Mouse (Mus musculus) neural tube, embryonic 11.5 days (tissue): ENCODE data around the gene Kcne1l. TPM values are rescaled to one million over a fixed set of nuclear protein-coding genes. Genes with fewer than 3 reads are reported as not detected.
A peak's percentile ranks its signal among the peaks of the same experiment; 100 is the strongest.

ENCODE experiments used
- ATAC-seq: fragments of 200-750 bp; cut with Nextera tagmentation; 2 replicates; pipeline ENCODE4 v1.8.0; 2017; ENCODE audit warnings: moderate number of reproducible peaks, mild to moderate bottlenecking, moderate TSS enrichment, moderate library complexity; ENCODE audit not compliant: insufficient read depth, low FRiP score, low TSS enrichment
- DNase-seq: peaks from one replicate; pipeline ENCODE4 v3.0.0-alpha.2; 2015; ENCODE audit warnings: low spot score
- H3K27ac ChIP-seq: fragments of 300-500 bp; sonication (generic); 2 replicates; pipeline ENCODE4 v1.5.1; 2014; ENCODE audit warnings: low read depth, mild to moderate bottlenecking, low read length
- H3K27me3 ChIP-seq: fragments of 300-500 bp; sonication (generic); 2 replicates; pipeline ENCODE4 v1.6.1; 2014; ENCODE audit warnings: mild to moderate bottlenecking, low read length, mixed read lengths; ENCODE audit not compliant: control insufficient read depth, insufficient read depth
- H3K36me3 ChIP-seq: fragments of 300-500 bp; sonication (generic); 2 replicates; pipeline ENCODE4 v1.6.1; 2014; ENCODE audit warnings: mild to moderate bottlenecking, low read length, moderate library complexity, mixed read lengths; ENCODE audit not compliant: control insufficient read depth, insufficient read depth
- H3K4me1 ChIP-seq: fragments of 300-500 bp; sonication (generic); 2 replicates; pipeline ENCODE4 v1.6.1; 2014; ENCODE audit warnings: low read length, mixed read lengths; ENCODE audit not compliant: control insufficient read depth, insufficient read depth
- H3K4me2 ChIP-seq: fragments of 300-500 bp; sonication (generic); 2 replicates; pipeline ENCODE4 v1.6.1; 2014; ENCODE audit warnings: low read depth, mild to moderate bottlenecking, moderate library complexity
- H3K4me3 ChIP-seq: fragments of 300-500 bp; sonication (generic); 2 replicates; pipeline ENCODE4 v1.5.1; 2014; ENCODE audit warnings: low read depth, low read length
- H3K9ac ChIP-seq: fragments of 300-500 bp; sonication (generic); 2 replicates; pipeline ENCODE4 v1.6.1; 2014; ENCODE audit warnings: mild to moderate bottlenecking, low read length
- H3K9me3 ChIP-seq: fragments of 300-500 bp; sonication (generic); 2 replicates; pipeline ENCODE4 v1.6.1; 2016; ENCODE audit warnings: low read length; ENCODE audit not compliant: control insufficient read depth
- WGBS: fragments of 180-500 bp; shearing (Covaris S2); extraction: QIAGEN DNeasy Blood & Tissue Kit; methylation state at CpG from one replicate; pipeline ENCODE4 v1.1.7; 2014; 5-methylcytosine and 5-hydroxymethylcytosine counted together
- polyA plus RNA-seq: library from polyadenylated mRNA; unstranded; fragments of >200 nt; fragmentation: Nextera tagmentation; extraction: Ambion mirVana; gene quantifications from 2 replicates; pipeline ENCODE4 v1.2.1, GENCODE M21; 2014

Kcne1l gene
- polyA plus RNA-seq, 1 experiment from 2014 or later: 50.1 TPM

DNA sequence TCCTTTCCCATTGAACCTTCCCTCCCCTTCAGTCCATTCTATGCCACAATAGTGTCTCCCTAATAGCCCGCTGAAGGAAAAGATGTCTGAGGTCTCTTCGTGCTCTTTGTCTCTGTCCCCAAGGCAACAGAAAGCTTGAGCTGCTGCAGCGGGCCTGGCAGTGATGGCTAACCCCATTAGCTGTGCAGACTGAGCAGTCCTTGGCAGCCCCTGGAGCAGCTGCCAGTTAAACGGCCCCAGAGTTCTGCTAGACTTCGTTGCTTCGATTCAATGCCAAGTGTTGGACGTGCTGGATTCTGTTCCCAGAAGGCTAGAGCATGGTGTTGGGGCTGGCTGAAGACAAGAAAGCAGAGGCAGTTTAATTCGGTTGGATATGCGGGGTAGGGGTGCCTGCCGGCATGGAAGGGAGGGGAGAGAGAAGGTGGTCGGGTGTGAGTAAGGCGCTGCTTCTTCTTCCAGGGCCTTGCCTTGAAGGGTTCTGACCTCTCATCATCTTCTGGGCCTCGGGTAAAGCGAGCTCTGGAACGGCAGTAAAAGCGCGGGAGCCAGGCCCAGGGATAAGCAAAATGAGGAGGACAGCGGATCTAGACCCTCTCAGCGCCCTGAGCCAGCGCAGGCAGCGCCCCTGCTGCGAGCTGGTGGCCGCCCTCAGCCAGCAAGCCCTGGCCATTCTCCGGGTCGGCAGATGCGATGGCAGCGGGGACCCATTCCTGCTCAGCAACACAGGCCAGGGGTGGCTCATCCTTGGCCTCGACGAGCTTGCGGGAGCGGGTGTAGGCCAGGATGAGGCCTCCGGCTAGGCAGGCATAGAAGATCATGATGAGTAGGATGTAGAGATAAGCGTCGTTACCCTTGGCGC, 855 bp downstream of the Kcne1l start:
- Histone ChIP-seq H3K4me3 (peak overlapping the region; percentile 27), H3K4me1 (no peaks in the 10 kb centered on the region), H3K27ac (no peak overlapping the region), H3K9ac (peak overlapping the region; percentile 33), H3K27me3 (peaks cover 5% of the 10 kb centered on the region), H3K36me3 (no peaks in the 10 kb centered on the region), H3K4me2 (peak overlapping the region; percentile 45), H3K9me3 (no peaks in the 10 kb centered on the region)
- WGBS: 26% methylated on average over 35 of the region's 35 CpGs
- DNase-seq (peak; percentile 40), ATAC-seq (peak; percentile 74)

DNA sequence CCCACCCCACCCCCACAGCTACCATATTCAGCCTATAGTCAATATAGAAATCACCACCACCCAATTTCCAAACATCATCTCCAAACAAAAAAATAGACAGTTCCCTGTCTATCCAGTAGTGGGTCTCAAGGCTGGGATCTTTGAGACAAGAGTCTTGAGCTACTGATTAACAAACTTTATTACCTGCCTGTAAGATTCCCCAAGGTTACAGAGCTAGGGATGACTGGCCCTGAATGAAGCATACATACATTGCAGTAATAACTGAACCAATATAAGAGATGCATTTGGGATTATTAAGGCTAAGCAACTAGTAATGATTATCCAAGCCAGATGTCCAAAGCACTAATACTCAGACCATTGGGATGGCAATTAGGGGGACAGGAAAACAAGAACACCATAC, 1.5 kb downstream of the Kcne1l start:
- H3K27me3 ChIP-seq: peaks cover 5% of the 10 kb centered on the region

GRCm38 (mm10) chrX:142303456-142303855, 2.6 kb downstream of the Kcne1l start:
- H3K9me3 ChIP-seq: no peaks in the 10 kb centered on the region
- H3K36me3 ChIP-seq: no peaks in the 10 kb centered on the region
- no peak overlapping the region for H3K27ac ChIP-seq
- DNase-seq (no peak), ATAC-seq (no peak)
- no peak overlapping the region for H3K4me2 ChIP-seq
- H3K4me3 ChIP-seq: no peak overlapping the region
- no peak overlapping the region for H3K9ac ChIP-seq
- 65% methylated on average over 2 of the region's 2 CpGs for WGBS
- peaks cover 5% of the 10 kb centered on the region for H3K27me3 ChIP-seq
- H3K4me1 ChIP-seq: no peaks in the 10 kb centered on the region

More for the DNA sequence above, 1.5 kb downstream of the Kcne1l start:
- no peak for DNase-seq
- Histone ChIP-seq H3K36me3 (no peaks in the 10 kb centered on the region), H3K4me2 (no peak overlapping the region), H3K9me3 (no peaks in the 10 kb centered on the region), H3K9ac (no peak overlapping the region), H3K27ac (no peak overlapping the region), H3K4me1 (no peaks in the 10 kb centered on the region), H3K4me3 (no peak overlapping the region)
- ATAC-seq: no peak

DNA sequence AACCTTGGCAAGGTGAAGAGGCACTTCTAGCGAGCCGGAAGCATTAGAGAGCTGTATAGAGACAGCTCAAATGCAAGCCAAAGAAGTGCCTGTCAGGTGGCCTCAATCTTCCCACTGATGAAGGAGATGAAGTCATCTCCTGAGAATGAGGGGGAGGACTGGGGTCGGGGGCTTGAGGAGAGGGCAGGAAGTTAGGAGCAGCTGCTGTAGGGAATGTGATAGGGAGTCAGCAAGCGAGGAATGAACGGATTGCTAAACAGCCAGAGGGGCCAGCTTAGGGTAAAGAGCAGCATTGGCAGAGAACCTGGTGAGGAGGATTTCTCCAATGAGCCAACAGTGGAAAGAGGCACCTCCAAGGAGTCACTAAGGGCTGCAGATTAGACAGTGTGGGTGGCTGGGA, 20.2 kb downstream of the Kcne1l start:
- Histone ChIP-seq H3K9me3 (no peaks in the 10 kb centered on the region), H3K27ac (no peak overlapping the region), H3K4me2 (no peak overlapping the region), H3K27me3 (0 out of 2 replicates have a peak, but pooled peaks cover 2% of the 10 kb centered on the region), H3K4me3 (no peak overlapping the region), H3K36me3 (no peaks in the 10 kb centered on the region), H3K9ac (no peak overlapping the region), H3K4me1 (no peaks in the 10 kb centered on the region)
- WGBS: 59% methylated on average over 5 of the region's 5 CpGs
- no peak for ATAC-seq
- DNase-seq: no peak

DNA sequence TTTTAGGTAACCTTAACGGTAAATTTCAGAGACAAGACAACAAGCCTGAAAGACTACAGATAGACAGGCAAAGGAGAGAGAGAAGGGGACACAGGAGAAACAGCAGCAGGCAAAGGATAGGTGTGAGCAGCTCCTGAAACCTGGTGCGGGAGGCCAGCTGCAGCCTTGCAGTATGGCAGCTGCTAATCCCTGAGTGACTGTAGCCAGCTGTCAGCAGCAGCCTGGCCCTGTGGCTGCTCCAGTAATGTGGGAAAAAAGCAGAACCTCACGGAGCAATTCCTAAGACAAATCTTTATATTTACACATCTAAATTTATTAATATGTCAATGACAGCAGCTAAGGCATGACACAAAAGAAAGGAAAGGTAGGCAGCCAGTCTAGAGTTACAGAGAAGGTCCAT, 29.5 kb downstream of the Kcne1l start:
- no peak overlapping the region for H3K27ac ChIP-seq
- no peak overlapping the region for H3K4me3 ChIP-seq
- H3K9ac ChIP-seq: no peak overlapping the region
- H3K4me1 ChIP-seq: no peaks in the 10 kb centered on the region
- no peak for DNase-seq
- 72% methylated on average over 3 of the region's 3 CpGs for WGBS
- no peak overlapping the region for H3K4me2 ChIP-seq
- no peak for ATAC-seq
- no peaks in the 10 kb centered on the region for H3K36me3 ChIP-seq
- H3K27me3 ChIP-seq: no peaks in the 10 kb centered on the region
- H3K9me3 ChIP-seq: no peaks in the 10 kb centered on the region

- Histone ChIP-seq H3K4me1 (no peaks in the 10 kb centered on the region), H3K36me3 (no peaks in the 10 kb centered on the region), H3K9ac (no peak overlapping the region), H3K27ac (no peak overlapping the region), H3K4me2 (no peak overlapping the region), H3K9me3 (no peaks in the 10 kb centered on the region), H3K27me3 (no peaks in the 10 kb centered on the region), H3K4me3 (no peak overlapping the region)
- no peak for DNase-seq
- ATAC-seq: no peak
- WGBS: 87% methylated on average over 3 of the region's 3 CpGs
These were observed 30.1 kb downstream of the Kcne1l start for GRCm38 (mm10) chrX:142276031-142276430.

Other genes with a start within 250 kb of the Kcne1l start
- 0.04 TPM in 2 replicates for gene Gucy2f, start 109.4 kb downstream of the Kcne1l start, polyA plus RNA-seq
- 10.8 and 12.2 TPM in 2 replicates for gene Nxt2, start 79.5 kb downstream of the Kcne1l start, polyA plus RNA-seq
- 28.7 and 31.2 TPM in 2 replicates for gene Acsl4, start 84.2 kb upstream of the Kcne1l start, polyA plus RNA-seq